Mouse (Mus musculus) hindbrain, postnatal 0 days (tissue): ENCODE results near the gene Hrh2. TPM values are rescaled to one million over a fixed set of nuclear protein-coding genes. Genes with fewer than 3 reads are reported as not detected.

Experiments used
- ATAC-seq: fragments of 200-750 bp; cut with Nextera tagmentation; 2 replicates; pipeline ENCODE4 v1.8.0; 2017; ENCODE audit warnings: mild to moderate bottlenecking, moderate TSS enrichment, moderate library complexity
- DNase-seq: peaks from one replicate; pipeline ENCODE4 v3.0.0-alpha.2; 2015; ENCODE audit warnings: low spot score
- H3K27ac ChIP-seq: fragments of 300-500 bp; sonication (generic); 2 replicates; pipeline ENCODE4 v1.5.1; 2014; ENCODE audit warnings: mild to moderate bottlenecking
- H3K27me3 ChIP-seq: fragments of 300-500 bp; sonication (generic); 2 replicates; pipeline ENCODE4 v1.6.1; 2014; ENCODE audit warnings: low read length, mixed read lengths; ENCODE audit not compliant: insufficient read depth
- H3K36me3 ChIP-seq: fragments of 300-500 bp; sonication (generic); 2 replicates; pipeline ENCODE4 v1.6.1; 2014; ENCODE audit warnings: low read length, mixed read lengths; ENCODE audit not compliant: insufficient read depth
- H3K4me1 ChIP-seq: fragments of 300-500 bp; sonication (generic); 2 replicates; pipeline ENCODE4 v1.6.1; 2014; ENCODE audit warnings: antibody characterized with exemption, low read length, mixed read lengths; ENCODE audit not compliant: insufficient read depth
- H3K4me2 ChIP-seq: fragments of 300-500 bp; sonication (generic); 2 replicates; pipeline ENCODE4 v1.6.1; 2014; ENCODE audit warnings: low read depth, mild to moderate bottlenecking, low read length, moderate library complexity, mixed read lengths
- H3K4me3 ChIP-seq: fragments of 300-500 bp; sonication (generic); 2 replicates; pipeline ENCODE4 v1.5.1; 2014; ENCODE audit warnings: low read length
- H3K9ac ChIP-seq: fragments of 300-500 bp; sonication (generic); replicated peaks from 2 replicates; pipeline ENCODE4 v1.6.1; 2014; ENCODE audit warnings: mild to moderate bottlenecking, low read length, moderate library complexity, mixed read lengths
- H3K9me3 ChIP-seq: fragments of 300-500 bp; sonication (generic); 2 replicates; pipeline ENCODE4 v1.6.1; 2016; ENCODE audit warnings: low read length, mixed read lengths
- CTCF ChIP-seq: IDR thresholded peaks from 2 replicates; pipeline ENCODE4 v1.5.1; 2016; ENCODE audit warnings: antibody characterized with exemption, control low read depth, low read depth
- WGBS: fragments of 180-500 bp; shearing (Covaris S2); extraction: QIAGEN DNeasy Blood & Tissue Kit; methylation state at CpG from one replicate; pipeline ENCODE4 v1.1.7; 2014; 5-methylcytosine and 5-hydroxymethylcytosine counted together
- polyA plus RNA-seq: library from polyadenylated mRNA; unstranded; fragments of >200 nt; fragmentation: Nextera tagmentation; extraction: Ambion mirVana; gene quantifications from 2 replicates; pipeline ENCODE4 v1.2.1, GENCODE M21; 2015
- total RNA-seq: library from RNA; depleted of rRNA; stranded (reverse); fragments of >200 nt; gene quantifications from 2 replicates; pipeline ENCODE4 v1.2.3, GENCODE M21; 2014

The Hrh2 gene
- total and polyA plus RNA-seq, 2 experiments from 2014 or later: 0.98 to 2.9 TPM

DNA sequence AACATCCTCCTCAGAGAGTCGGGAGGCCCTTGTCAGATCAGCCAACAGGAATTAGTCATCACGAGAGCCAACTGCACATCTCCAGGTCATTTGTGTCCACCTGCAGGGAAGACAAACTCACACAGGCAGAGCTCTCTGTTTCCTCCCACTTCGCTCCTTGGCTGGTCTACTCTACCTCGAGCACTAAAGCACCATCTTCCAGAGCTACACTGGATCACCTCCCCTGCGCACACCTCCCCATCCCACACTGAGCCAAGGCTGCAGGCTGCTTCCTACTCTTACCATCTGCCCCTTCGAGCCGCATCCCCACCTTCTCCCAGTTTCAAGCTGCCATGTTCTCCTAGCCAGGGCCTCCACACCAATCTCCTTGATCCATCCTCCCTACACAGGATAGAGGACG, 77.7 kb downstream of the Hrh2 start:
- H3K4me3 ChIP-seq: no peak overlapping the region
- H3K9me3 ChIP-seq: no peaks in the 10 kb centered on the region
- no peaks in the 10 kb centered on the region for H3K27me3 ChIP-seq
- DNase-seq (no peak), ATAC-seq (no peak)
- H3K36me3 ChIP-seq: no peaks in the 10 kb centered on the region
- no peak for TF ChIP-seq CTCF
- H3K27ac ChIP-seq: no peak overlapping the region
- H3K9ac ChIP-seq: no peak overlapping the region
- peaks cover 13% of the 10 kb centered on the region for H3K4me1 ChIP-seq
- 57% methylated on average over 8 of the region's 8 CpGs for WGBS
- no peak overlapping the region for H3K4me2 ChIP-seq

DNA sequence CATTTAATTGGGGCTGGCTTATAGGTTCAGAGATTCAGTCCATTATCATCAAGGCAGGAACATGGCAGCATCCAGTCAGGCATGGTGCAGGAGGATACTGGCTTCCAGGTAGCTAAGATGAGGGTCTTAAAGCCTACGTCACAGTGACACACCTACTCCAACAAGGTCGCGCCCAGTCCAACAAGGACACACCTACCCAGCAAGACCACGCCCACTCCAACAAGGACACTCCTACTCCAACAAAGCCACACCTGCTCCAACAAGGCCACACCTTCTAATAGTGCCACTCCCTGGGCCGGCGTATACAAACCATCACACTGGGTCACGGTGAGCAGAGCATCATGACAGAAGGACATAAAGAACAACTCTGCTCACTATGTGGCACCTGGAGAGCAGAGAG, 80.1 kb downstream of the Hrh2 start:
- ATAC-seq (no peak), DNase-seq (no peak)
- Histone ChIP-seq H3K4me1 (no peaks in the 10 kb centered on the region; the same call in 1 of the 2 replicates), H3K9ac (no peak overlapping the region), H3K9me3 (no peaks in the 10 kb centered on the region), H3K4me3 (no peak overlapping the region), H3K36me3 (no peaks in the 10 kb centered on the region), H3K27ac (no peak overlapping the region), H3K27me3 (no peaks in the 10 kb centered on the region), H3K4me2 (no peak overlapping the region)
- TF ChIP-seq CTCF: no peak
- WGBS: 91% methylated on average over 7 of the region's 7 CpGs

DNA sequence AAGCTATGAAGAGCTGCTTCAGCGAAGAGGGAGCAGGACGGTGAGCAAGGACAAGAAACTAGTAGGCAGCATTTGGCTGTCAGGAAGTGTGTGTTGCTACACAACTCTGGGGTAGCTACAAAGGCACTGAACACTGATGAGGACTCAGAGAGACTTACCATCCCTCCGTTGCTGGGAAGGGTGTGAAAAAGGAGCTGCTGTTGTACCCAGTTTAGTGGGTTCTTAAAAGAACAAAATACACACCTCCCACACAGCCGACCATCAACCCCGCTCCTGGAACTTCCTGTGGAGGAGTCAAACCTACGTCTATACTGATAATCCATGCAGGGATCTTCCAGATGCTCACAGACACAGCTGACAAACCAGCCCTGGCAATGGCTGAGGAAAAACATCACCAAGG, 85.5 kb downstream of the Hrh2 start:
- TF ChIP-seq CTCF: no peak
- no peak overlapping the region for H3K9ac ChIP-seq
- peaks cover 11% of the 10 kb centered on the region for H3K4me1 ChIP-seq
- H3K9me3 ChIP-seq: no peaks in the 10 kb centered on the region
- H3K27ac ChIP-seq: no peak overlapping the region
- no peak overlapping the region for H3K4me2 ChIP-seq
- no peaks in the 10 kb centered on the region for H3K36me3 ChIP-seq
- H3K27me3 ChIP-seq: no peaks in the 10 kb centered on the region
- no peak for ATAC-seq
- 87% methylated on average over 6 of the region's 6 CpGs for WGBS
- no peak overlapping the region for H3K4me3 ChIP-seq
- DNase-seq: no peak

DNA sequence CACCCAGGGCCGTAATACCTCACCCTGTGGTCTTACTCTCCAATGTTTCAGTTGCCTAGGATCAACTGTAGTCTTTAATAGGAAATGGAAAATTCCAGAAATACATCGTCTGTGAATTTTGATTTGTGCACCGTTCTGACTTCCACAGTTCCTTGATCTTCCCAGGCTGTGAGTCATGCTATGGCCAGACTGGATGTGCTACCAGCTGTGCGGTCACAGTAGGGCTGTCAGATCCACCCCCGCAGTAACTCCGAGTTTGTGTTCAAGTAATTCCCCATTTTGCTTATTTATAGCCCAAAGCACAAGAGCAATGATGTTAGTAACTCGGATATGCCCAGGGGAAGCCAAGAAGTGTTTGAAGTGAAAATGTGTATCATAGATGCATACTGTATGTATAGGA, 88.4 kb downstream of the Hrh2 start:
- no peak for TF ChIP-seq CTCF
- no peak overlapping the region for H3K9ac ChIP-seq
- no peaks in the 10 kb centered on the region for H3K27me3 ChIP-seq
- H3K27ac ChIP-seq: no peak overlapping the region
- H3K4me2 ChIP-seq: no peak overlapping the region
- H3K36me3 ChIP-seq: no peaks in the 10 kb centered on the region
- peaks cover 21% of the 10 kb centered on the region for H3K4me1 ChIP-seq
- no peak for DNase-seq
- ATAC-seq: no peak
- WGBS: 82% methylated on average over 7 of the region's 7 CpGs
- H3K9me3 ChIP-seq: no peaks in the 10 kb centered on the region
- no peak overlapping the region for H3K4me3 ChIP-seq

DNA sequence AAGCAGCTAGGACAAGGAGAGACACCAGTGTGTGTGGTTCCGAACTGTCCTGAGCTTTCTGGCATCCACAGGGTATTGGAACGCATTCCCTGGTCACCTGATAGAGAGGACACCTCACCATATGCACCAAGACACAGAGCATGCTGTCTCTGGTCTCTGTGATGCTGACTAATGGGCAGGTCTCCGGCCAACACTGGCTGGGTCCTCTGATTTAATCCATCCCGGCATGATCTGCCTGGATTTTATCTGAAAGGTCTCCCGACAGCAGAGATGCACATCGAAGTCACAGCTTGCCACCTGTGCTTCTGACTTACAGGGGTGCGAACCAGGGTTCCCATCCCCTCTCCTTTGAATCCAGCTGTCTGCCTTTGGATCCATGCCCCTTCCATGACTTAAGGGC, 89.2 kb downstream of the Hrh2 start:
- DNase-seq: no peak
- no peaks in the 10 kb centered on the region for H3K27me3 ChIP-seq
- peaks cover 21% of the 10 kb centered on the region for H3K4me1 ChIP-seq
- no peak for TF ChIP-seq CTCF
- no peaks in the 10 kb centered on the region for H3K9me3 ChIP-seq
- peak overlapping the region; percentile 77 for H3K27ac ChIP-seq
- ATAC-seq: no peak
- H3K36me3 ChIP-seq: no peaks in the 10 kb centered on the region
- H3K4me3 ChIP-seq: no peak overlapping the region
- H3K9ac ChIP-seq: no peak overlapping the region
- no peak overlapping the region for H3K4me2 ChIP-seq
- 60% methylated on average over 7 of the region's 7 CpGs for WGBS

DNA sequence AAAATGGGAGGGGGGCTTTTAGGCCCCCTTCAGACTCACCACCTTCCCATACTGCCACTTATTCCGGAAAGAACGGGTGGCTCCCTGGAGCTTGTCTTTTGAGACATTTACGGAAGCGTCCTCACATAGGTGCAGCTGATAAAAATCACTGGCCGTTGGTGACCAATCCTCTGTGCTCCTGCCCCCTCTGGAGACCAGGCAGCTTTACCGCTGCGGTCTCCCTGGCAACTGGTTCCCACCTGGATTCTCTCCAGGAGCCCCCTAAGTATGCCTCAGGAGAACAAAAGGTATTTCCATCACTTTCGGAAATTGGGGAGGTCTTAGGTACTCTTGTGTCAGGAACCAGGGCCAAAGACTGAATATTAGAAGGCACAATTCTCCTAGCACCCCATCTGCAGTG, 89.7 kb downstream of the Hrh2 start:
- peaks cover 21% of the 10 kb centered on the region for H3K4me1 ChIP-seq
- H3K4me2 ChIP-seq: no peak overlapping the region
- no peaks in the 10 kb centered on the region for H3K36me3 ChIP-seq
- peak overlapping the region; percentile 77 for H3K27ac ChIP-seq
- H3K27me3 ChIP-seq: no peaks in the 10 kb centered on the region
- no peak overlapping the region for H3K4me3 ChIP-seq
- H3K9ac ChIP-seq: no peak overlapping the region
- DNase-seq: peak; percentile 57
- no peak for TF ChIP-seq CTCF
- ATAC-seq: no peak
- 22% methylated on average over 8 of the region's 8 CpGs for WGBS
- no peaks in the 10 kb centered on the region for H3K9me3 ChIP-seq

DNA sequence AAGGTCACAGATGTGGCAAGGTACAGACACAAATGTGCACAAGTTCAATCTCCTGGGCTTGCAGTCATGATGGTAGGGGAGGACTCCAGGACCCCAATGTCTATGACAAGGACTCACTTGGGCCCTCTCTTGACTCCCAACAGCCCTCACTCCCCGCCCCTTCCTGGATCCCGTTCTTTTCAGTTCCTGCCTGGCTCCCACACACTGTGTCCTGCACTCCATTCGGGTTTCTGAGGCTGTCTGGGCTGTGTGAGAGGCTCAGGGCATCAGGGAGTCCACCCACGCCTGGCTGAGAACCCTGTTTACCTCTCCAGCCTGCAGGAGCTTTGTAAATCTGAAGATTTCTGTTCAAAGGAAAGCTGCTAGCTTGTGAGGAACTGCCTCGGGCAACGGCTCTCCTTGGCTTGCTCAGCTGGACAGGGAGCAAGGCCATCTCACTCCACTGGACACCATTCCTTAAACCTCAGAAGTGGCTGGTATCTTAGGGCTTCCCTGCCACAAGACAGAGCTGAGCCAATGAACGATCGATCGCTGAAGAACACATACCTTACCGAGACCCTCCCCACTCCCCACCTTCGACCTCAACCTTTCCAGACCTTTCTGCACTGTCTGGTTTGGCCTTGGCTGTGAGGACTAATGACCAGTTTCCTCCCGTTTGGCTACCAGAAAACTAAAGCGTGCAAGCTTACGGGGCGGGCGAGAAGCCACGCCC, 90.4 kb downstream of the Hrh2 start:
- ATAC-seq (peak; percentile 27; the same call in 1 of the 2 replicates), DNase-seq (peak; percentile 14)
- no peaks in the 10 kb centered on the region for H3K9me3 ChIP-seq
- peak overlapping the region; percentile 77 for H3K27ac ChIP-seq
- H3K36me3 ChIP-seq: no peaks in the 10 kb centered on the region
- H3K9ac ChIP-seq: peak overlapping the region; percentile 21; the same call in 1 of the 2 replicates
- peaks cover 21% of the 10 kb centered on the region for H3K4me1 ChIP-seq
- no peaks in the 10 kb centered on the region for H3K27me3 ChIP-seq
- no peak overlapping the region for H3K4me3 ChIP-seq
- no peak for TF ChIP-seq CTCF
- WGBS: 17% methylated on average over 17 of the region's 17 CpGs
- peak overlapping the region; percentile 36 for H3K4me2 ChIP-seq
